Mouse (Mus musculus) cerebellum, adult 2 months (tissue): ENCODE measurements around the gene Nckap1. TPM values are rescaled to one million over a fixed set of nuclear protein-coding genes. Genes with fewer than 3 reads are reported as not detected.

Source experiments
- DNase-seq, 2 experiments: peaks; one replicate each; pipeline ENCODE4 v3.0.0; 2021
- H3K27ac ChIP-seq: fragments of 200-500 bp; 2 replicates; pipeline ENCODE4 v1.5.1; 2012; ENCODE audit warnings: low read length, control low read depth, inconsistent platforms; ENCODE audit not compliant: insufficient read depth
- H3K27me3 ChIP-seq: fragments of 200-500 bp; 2 replicates; pipeline ENCODE4 v1.6.1; 2012; ENCODE audit warnings: inconsistent platforms, mild to moderate bottlenecking, low read length, moderate library complexity; ENCODE audit not compliant: control insufficient read depth, insufficient read depth
- H3K4me1 ChIP-seq: fragments of 200-500 bp; 2 replicates; pipeline ENCODE4 v1.6.1; 2011; ENCODE audit warnings: low read length; ENCODE audit not compliant: control insufficient read depth, insufficient read depth
- H3K4me3 ChIP-seq: fragments of 200-500 bp; replicated peaks from 2 replicates; pipeline ENCODE3; 2011; ENCODE audit warnings: mild to moderate bottlenecking, low read depth, low read length, control low read depth; ENCODE audit not compliant: insufficient read depth
- CTCF ChIP-seq: fragments of 200-500 bp; IDR thresholded peaks from 2 replicates; pipeline ENCODE4 v1.5.1; 2011; ENCODE audit warnings: low read depth, mild to moderate bottlenecking, control low read depth, low read length, moderate library complexity, borderline replicate concordance; ENCODE audit not compliant: insufficient read depth
- POLR2A ChIP-seq: fragments of 200-500 bp; IDR thresholded peaks from 2 replicates; pipeline ENCODE4 v1.6.1; 2011; ENCODE audit warnings: low read length, control low read depth, borderline replicate concordance; ENCODE audit not compliant: insufficient read depth
- WGBS: fragments of 180-500 bp; shearing (Covaris S2); methylation state at CpG from one replicate; pipeline ENCODE4 v1.1.7; 2018; 5-methylcytosine and 5-hydroxymethylcytosine counted together
- polyA plus RNA-seq: library from polyadenylated mRNA; depleted of rRNA; stranded (reverse); fragments of >200 nt; gene quantifications from 2 replicates; pipeline ENCODE4 v1.2.3, GENCODE M21; 2012

The Nckap1 gene
- polyA plus RNA-seq, 1 experiment: 173 TPM

GRCm38 (mm10) chr2:80559655-80560054 is 21.5 kb downstream of the Nckap1 start:
- H3K27me3 ChIP-seq: no peaks in the 10 kb centered on the region
- WGBS: 60% methylated on average over 5 of the region's 5 CpGs
- H3K4me3 ChIP-seq: no peak overlapping the region
- no peak overlapping the region for H3K27ac ChIP-seq
- H3K4me1 ChIP-seq: no peaks in the 10 kb centered on the region
- no peak for TF ChIP-seq POLR2A
- TF ChIP-seq CTCF: no peak
- DNase-seq: no peak

- DNase-seq: no peak
- 92% methylated on average over 4 of the region's 4 CpGs for WGBS
- Histone ChIP-seq H3K27ac (no peak overlapping the region), H3K4me3 (no peak overlapping the region), H3K4me1 (no peaks in the 10 kb centered on the region), H3K27me3 (no peaks in the 10 kb centered on the region)
- TF ChIP-seq CTCF (no peak), POLR2A (no peak)
Observed at GRCm38 (mm10) chr2:80554442-80554841, 26.7 kb downstream of the Nckap1 start.

GRCm38 (mm10) chr2:80549704-80550103 is 31.5 kb downstream of the Nckap1 start:
- DNase-seq: no peak
- Histone ChIP-seq H3K4me1 (no peaks in the 10 kb centered on the region), H3K27me3 (no peaks in the 10 kb centered on the region), H3K4me3 (no peak overlapping the region), H3K27ac (no peak overlapping the region)
- WGBS: 63% methylated on average over 4 of the region's 4 CpGs
- no peak for TF ChIP-seq POLR2A
- no peak for TF ChIP-seq CTCF

GRCm38 (mm10) chr2:80547901-80548300 is 33.3 kb downstream of the Nckap1 start:
- no peak overlapping the region for H3K4me3 ChIP-seq
- 100% methylated on average over 1 of the region's 1 CpGs for WGBS
- DNase-seq: no peak
- H3K4me1 ChIP-seq: no peaks in the 10 kb centered on the region
- TF ChIP-seq CTCF: no peak
- TF ChIP-seq POLR2A: no peak
- H3K27me3 ChIP-seq: no peaks in the 10 kb centered on the region
- H3K27ac ChIP-seq: no peak overlapping the region

- Histone ChIP-seq H3K27me3 (no peaks in the 10 kb centered on the region), H3K4me3 (no peak overlapping the region), H3K27ac (no peak overlapping the region), H3K4me1 (no peaks in the 10 kb centered on the region)
- no peak for DNase-seq
- WGBS: 88% methylated on average over 5 of the region's 5 CpGs
- no peak for TF ChIP-seq POLR2A
- no peak for TF ChIP-seq CTCF
Observed at GRCm38 (mm10) chr2:80542801-80543200, 38.4 kb downstream of the Nckap1 start.

- Histone ChIP-seq H3K4me1 (no peaks in the 10 kb centered on the region), H3K27ac (no peak overlapping the region), H3K4me3 (no peak overlapping the region), H3K27me3 (no peaks in the 10 kb centered on the region)
- WGBS: 63% methylated on average over 3 of the region's 3 CpGs
- DNase-seq: no peak
- TF ChIP-seq CTCF: peak; percentile 16; the same call in 1 of the 2 replicates
- no peak for TF ChIP-seq POLR2A
Observed at GRCm38 (mm10) chr2:80537156-80537555, 44.0 kb downstream of the Nckap1 start.

GRCm38 (mm10) chr2:80536608-80537007 is 44.6 kb downstream of the Nckap1 start:
- no peak for DNase-seq
- no peaks in the 10 kb centered on the region for H3K4me1 ChIP-seq
- no peak for TF ChIP-seq CTCF
- no peak for TF ChIP-seq POLR2A
- H3K4me3 ChIP-seq: no peak overlapping the region
- no peaks in the 10 kb centered on the region for H3K27me3 ChIP-seq
- WGBS: 96% methylated on average over 2 of the region's 2 CpGs
- H3K27ac ChIP-seq: no peak overlapping the region

- H3K4me3 ChIP-seq: no peak overlapping the region
- TF ChIP-seq CTCF: no peak
- TF ChIP-seq POLR2A: no peak
Observed at GRCm38 (mm10) chr2:80524275-80524674, 56.9 kb downstream of the Nckap1 start.

More at GRCm38 (mm10) chr2:80524275-80524674, 56.9 kb downstream of the Nckap1 start:
- H3K27me3 ChIP-seq: no peaks in the 10 kb centered on the region
- no peak overlapping the region for H3K27ac ChIP-seq
- WGBS: 92% methylated on average over 9 of the region's 9 CpGs
- no peaks in the 10 kb centered on the region for H3K4me1 ChIP-seq
- no peak for DNase-seq
